Mouse (Mus musculus) hindbrain, embryonic 15.5 days (tissue): ENCODE data around the gene Rpl19. TPM values are rescaled to one million over a fixed set of nuclear protein-coding genes. Genes with fewer than 3 reads are reported as not detected.

Experiments used
- ATAC-seq: fragments of 200-750 bp; cut with Nextera tagmentation; 2 replicates; pipeline ENCODE4 v1.8.0; 2017; ENCODE audit warnings: low read depth, moderate number of reproducible peaks, moderate TSS enrichment; ENCODE audit not compliant: low FRiP score
- H3K27ac ChIP-seq: fragments of 300-500 bp; sonication (generic); replicated peaks from 2 replicates; pipeline ENCODE4 v1.5.1; 2015; ENCODE audit warnings: mild to moderate bottlenecking, inconsistent platforms
- H3K27me3 ChIP-seq: fragments of 300-500 bp; sonication (generic); 2 replicates; pipeline ENCODE4 v1.6.1; 2015; ENCODE audit warnings: control low read depth, inconsistent platforms
- H3K36me3 ChIP-seq: fragments of 300-500 bp; sonication (generic); 2 replicates; pipeline ENCODE4 v1.6.1; 2015; ENCODE audit warnings: control low read depth, inconsistent platforms
- H3K4me1 ChIP-seq: fragments of 300-500 bp; sonication (generic); replicated peaks from 2 replicates; pipeline ENCODE4 v1.6.1; 2015; ENCODE audit warnings: control low read depth, inconsistent platforms
- H3K4me2 ChIP-seq: fragments of 300-500 bp; sonication (generic); 2 replicates; pipeline ENCODE4 v1.6.1; 2015; ENCODE audit warnings: moderate library complexity, mild to moderate bottlenecking, inconsistent platforms
- H3K4me3 ChIP-seq: fragments of 300-500 bp; sonication (generic); 2 replicates; pipeline ENCODE4 v1.5.1; 2015; ENCODE audit warnings: mild to moderate bottlenecking, inconsistent platforms
- H3K9ac ChIP-seq: fragments of 300-500 bp; sonication (generic); 2 replicates; pipeline ENCODE4 v1.6.1; 2015; ENCODE audit warnings: inconsistent platforms
- H3K9me3 ChIP-seq: fragments of 300-500 bp; sonication (generic); 2 replicates; pipeline ENCODE4 v1.6.1; 2016; ENCODE audit warnings: control low read depth, inconsistent platforms
- WGBS: fragments of 180-500 bp; shearing (Covaris S2); methylation state at CpG from one replicate; pipeline ENCODE4 v1.1.7; 2015; 5-methylcytosine and 5-hydroxymethylcytosine counted together
- polyA plus RNA-seq: library from polyadenylated mRNA; unstranded; fragments of >200 nt; fragmentation: Nextera tagmentation; extraction: Ambion mirVana; gene quantifications from 2 replicates; pipeline ENCODE4 v1.2.1, GENCODE M21; 2015

The Rpl19 gene
- polyA plus RNA-seq, 1 experiment from 2014 or later = 632 TPM

DNA sequence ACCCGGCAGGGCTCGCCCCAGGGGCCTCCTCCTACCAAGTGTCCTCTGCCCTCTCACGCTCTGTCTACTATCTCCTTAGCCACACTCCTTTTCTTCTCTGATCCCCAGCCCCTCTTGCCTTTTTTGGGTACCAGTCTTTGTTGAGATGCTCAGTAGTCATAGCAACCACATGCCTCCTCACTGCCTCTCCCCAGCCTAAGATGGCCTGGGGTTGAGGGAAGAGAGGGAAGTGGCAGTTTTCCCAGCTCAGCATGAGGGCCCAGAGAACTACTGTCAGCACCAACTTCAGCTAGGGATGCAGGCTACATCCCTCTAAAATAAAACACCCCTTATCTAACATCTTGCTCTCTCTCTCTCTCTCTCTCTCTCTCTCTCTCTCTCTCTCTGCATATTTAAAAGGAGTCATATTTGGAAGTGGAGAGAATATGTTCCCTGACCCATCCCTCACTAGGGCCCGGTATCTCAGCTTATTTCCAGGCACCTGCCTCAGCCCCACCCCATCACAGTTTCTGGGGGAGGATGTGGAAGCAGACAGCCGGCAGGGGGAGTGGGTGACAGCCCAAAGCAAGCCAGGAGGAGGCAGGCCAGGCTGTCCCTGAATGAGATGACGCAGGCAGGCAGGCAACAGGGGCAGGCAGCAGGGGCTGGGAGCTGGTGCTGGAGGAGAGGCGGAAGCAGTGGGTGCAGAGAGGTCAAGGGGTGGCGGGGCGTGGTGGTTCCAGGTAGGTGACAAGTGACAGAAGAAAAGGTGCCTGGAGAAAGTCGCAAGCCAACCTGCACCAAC lies 7.5 kb upstream of the Rpl19 start:
- H3K4me2 ChIP-seq = peak overlapping the region; percentile 82
- ATAC-seq = no peak
- 24% methylated on average over 10 of the region's 10 CpGs for WGBS
- H3K27me3 ChIP-seq = no peaks in the 10 kb centered on the region
- H3K27ac ChIP-seq = peak overlapping the region; percentile 66
- H3K4me1 ChIP-seq = peaks cover 40% of the 10 kb centered on the region
- no peak overlapping the region for H3K9ac ChIP-seq
- no peaks in the 10 kb centered on the region for H3K9me3 ChIP-seq
- H3K4me3 ChIP-seq = no peak overlapping the region
- H3K36me3 ChIP-seq = peaks cover 38% of the 10 kb centered on the region

DNA sequence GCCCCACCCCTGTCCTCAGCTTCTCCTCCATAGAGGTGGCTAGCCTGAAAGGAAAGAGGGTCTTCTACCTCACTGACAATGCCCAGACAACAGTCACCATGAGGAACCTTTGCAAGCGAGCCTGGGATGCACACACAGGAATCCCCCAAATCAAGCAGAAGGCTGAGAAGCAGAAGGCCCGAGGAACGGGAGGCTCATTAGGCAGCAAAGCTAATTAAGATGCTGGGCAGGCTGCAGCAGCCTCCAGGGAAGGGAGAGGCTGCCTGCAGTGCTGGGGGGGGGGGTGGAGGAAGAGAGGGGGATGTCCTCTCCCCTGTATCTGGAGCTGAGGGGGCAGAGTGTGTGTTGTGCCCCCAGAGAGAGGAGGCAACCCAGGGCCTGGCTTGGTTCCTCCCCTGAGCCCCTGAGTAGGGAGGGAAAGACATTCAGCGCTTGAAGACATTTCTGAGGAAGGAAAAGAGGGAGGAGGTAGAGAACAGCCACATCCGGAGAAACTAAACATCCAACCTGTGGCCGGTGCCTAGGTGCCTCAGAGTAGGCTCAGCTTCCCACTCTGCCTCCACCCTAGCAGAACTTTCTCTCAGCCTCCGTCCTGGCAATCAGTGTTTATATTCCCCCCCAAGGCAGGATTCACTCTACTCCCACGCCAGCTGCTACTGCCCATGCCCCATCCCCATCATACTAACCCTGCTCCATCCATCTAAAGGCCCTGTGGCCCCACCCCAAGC lies 6.5 kb upstream of the Rpl19 start:
- Histone ChIP-seq H3K27me3 (no peaks in the 10 kb centered on the region), H3K9me3 (no peaks in the 10 kb centered on the region), H3K4me3 (peak overlapping the region; percentile 75), H3K36me3 (peaks cover 28% of the 10 kb centered on the region), H3K4me1 (peaks cover 40% of the 10 kb centered on the region), H3K4me2 (peak overlapping the region; percentile 82), H3K27ac (peak overlapping the region; percentile 66), H3K9ac (peak overlapping the region; percentile 85)
- 13% methylated on average over 8 of the region's 8 CpGs for WGBS
- peak; percentile 8; the same call in 1 of the 2 replicates for ATAC-seq

DNA sequence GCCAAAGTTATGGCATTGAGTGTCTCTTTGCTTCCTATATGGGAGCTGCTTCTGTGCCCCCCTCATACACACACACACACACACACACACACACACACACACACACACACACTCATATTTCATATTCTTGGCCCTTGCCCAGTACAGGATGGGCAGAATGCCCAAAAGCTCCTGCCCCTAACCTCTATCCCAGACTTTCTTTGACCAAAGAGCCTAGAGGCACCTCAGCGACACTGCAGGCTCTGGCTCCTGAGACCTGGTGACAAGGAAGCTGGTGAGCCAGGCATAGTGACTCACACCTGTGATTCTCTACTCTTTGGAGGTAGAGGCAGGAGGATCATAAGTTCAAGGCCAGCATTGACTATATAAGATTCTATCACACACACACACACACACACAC lies 5.8 kb upstream of the Rpl19 start:
- Histone ChIP-seq H3K27ac (peak overlapping the region; percentile 66; the same call in 1 of the 2 replicates), H3K4me1 (peaks cover 43% of the 10 kb centered on the region), H3K4me2 (peak overlapping the region; percentile 82), H3K36me3 (peaks cover 27% of the 10 kb centered on the region), H3K9ac (peak overlapping the region; percentile 85), H3K4me3 (peak overlapping the region; percentile 75), H3K9me3 (no peaks in the 10 kb centered on the region), H3K27me3 (no peaks in the 10 kb centered on the region)
- no peak for ATAC-seq
- 36% methylated on average over 1 of the region's 1 CpGs for WGBS

DNA sequence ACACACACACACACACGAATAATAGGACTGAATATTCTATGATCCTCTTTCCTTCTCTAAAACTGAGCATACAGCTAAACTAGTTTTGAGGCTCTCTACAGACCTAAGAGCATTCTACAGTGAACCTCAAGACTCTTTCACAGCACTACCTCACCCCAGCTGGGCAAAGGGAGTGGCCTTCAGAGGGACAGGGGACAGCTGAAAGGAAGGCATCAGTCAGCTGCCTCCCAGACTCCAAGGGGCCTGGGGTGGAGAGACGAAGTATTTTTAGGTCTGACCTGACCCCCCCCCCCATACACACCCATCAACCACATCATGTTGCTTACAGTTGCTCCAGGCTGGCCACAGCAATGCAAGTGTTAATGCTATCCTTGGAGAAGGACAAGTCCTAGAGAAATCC lies 5.4 kb upstream of the Rpl19 start:
- Histone ChIP-seq H3K4me1 (peaks cover 47% of the 10 kb centered on the region), H3K36me3 (peaks cover 23% of the 10 kb centered on the region), H3K27ac (peak overlapping the region; percentile 93), H3K9ac (peak overlapping the region; percentile 85), H3K27me3 (no peaks in the 10 kb centered on the region), H3K4me3 (peak overlapping the region; percentile 75), H3K4me2 (peak overlapping the region; percentile 82), H3K9me3 (no peaks in the 10 kb centered on the region)
- ATAC-seq = no peak
- 28% methylated on average over 2 of the region's 2 CpGs for WGBS

DNA sequence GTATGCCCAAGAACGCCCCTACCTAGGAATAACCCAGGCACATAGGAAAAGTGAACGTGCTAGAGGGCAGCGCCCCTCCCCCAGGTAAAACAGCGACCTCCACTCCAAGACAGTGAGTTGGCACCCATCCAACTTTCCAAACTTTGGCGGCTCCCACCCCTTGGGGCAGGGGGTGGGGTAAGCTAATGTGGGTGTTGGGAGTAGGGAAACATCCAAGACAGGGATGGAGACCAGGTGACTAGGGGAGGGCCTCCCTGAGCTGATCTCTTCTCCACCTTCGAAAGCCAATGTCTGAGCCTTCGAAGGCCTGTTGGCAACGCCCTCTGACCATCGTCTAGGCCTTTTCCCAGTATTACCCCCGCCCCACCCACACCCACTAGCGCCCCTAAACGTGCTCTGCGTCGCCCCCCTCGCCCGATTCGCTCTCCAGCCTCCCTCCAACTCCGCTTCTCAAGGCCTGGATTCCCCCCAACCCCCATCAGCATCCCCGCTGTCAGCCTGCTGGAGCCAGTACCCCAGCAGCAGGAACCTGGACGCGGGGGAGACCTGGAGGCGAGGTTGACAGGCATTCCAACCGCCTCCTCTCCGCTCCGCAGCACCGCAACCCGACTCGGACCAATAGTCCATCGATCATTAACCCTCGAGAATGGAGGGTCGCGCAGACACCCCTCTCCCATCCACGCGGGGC lies 4.8 kb upstream of the Rpl19 start:
- peak; percentile 17; the same call in 1 of the 2 replicates for ATAC-seq
- Histone ChIP-seq H3K4me3 (peak overlapping the region; percentile 75), H3K9ac (peak overlapping the region; percentile 85), H3K4me2 (peak overlapping the region; percentile 82), H3K36me3 (peaks cover 17% of the 10 kb centered on the region), H3K27ac (peak overlapping the region; percentile 93), H3K4me1 (peaks cover 48% of the 10 kb centered on the region), H3K9me3 (no peaks in the 10 kb centered on the region), H3K27me3 (no peaks in the 10 kb centered on the region)
- WGBS = 5% methylated on average over 33 of the region's 34 CpGs

DNA sequence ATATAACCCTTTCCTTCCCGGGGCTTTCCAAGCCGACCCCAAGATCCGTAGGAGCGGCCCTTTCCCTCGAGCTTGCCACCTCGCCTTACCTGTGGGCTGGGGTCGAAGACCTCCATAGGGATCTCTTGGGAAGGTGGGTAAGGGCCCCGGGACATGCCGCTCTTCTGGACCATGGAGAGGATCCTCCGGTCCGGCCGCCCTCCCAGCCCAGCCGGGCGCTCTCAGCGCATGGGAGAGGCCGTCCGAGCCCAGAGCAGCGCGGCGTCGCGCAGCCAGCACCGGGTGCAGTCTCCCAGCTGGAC lies 4.3 kb upstream of the Rpl19 start:
- H3K9me3 ChIP-seq = no peaks in the 10 kb centered on the region
- H3K27ac ChIP-seq = peak overlapping the region; percentile 93
- H3K4me3 ChIP-seq = peak overlapping the region; percentile 75
- H3K36me3 ChIP-seq = peaks cover 12% of the 10 kb centered on the region
- peak; percentile 35 for ATAC-seq
- peak overlapping the region; percentile 85 for H3K9ac ChIP-seq
- no peaks in the 10 kb centered on the region for H3K27me3 ChIP-seq
- H3K4me1 ChIP-seq = peaks cover 48% of the 10 kb centered on the region
- WGBS = under 1% methylated on average over 23 of the region's 23 CpGs
- H3K4me2 ChIP-seq = peak overlapping the region; percentile 82

DNA sequence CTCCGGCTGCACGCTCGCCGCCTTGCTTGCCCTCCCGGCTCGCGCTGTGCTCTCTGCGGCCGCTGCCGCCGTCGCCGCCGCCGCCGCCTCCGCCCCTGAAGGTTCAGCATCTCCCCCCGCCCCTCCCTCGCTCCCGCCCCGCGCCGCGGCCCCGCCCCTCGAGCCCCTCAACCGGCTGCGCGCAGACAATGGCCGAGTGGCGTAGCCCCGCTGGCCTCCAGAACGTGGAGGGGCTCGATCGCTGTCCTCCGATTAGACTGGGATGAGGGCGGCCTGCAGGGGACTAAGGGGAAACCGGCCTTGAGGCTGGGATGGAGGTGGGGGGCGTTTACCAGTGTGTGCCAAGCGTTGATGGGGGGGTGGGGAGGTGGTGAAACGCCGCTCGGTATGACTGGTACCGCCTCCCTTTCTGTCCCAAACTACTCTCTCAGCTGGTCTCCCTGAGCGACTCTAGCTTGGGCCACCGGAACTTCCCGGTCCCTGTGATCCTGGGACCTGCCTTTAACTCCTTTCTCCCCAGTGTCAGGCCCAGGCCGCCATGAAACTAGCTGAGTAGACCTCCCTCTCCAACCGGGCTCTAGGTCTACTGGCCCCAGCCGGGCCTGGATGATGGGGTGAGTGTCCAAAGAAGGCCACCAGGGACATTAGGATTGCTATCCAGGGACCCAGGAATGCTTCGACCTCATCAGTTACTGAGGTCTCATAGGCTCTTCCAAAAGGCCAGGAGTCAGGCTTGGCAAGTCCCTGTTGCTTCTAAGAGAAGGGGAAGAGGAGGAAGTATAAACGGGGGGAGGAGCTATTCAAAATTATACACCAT lies 3.7 kb upstream of the Rpl19 start, which contains the start of gene Cacnb1:
Cacnb1 (minus strand) TSS at position 480 of the 817 bp plus-strand sequence.
- peak; percentile 68 for ATAC-seq
- H3K4me3 ChIP-seq = peak within 1 kb of the TSS; percentile 75
- peak within 1 kb of the TSS; percentile 93 for H3K27ac ChIP-seq
- under 1% methylated on average over 47 of the region's 52 CpGs for WGBS
- H3K9ac ChIP-seq = peak within 1 kb of the TSS; percentile 85
- peaks cover 53% of the 10 kb centered on the region for H3K4me1 ChIP-seq
- no peaks in the 10 kb centered on the region for H3K9me3 ChIP-seq
- H3K27me3 ChIP-seq = no peaks in the 10 kb centered on the region
- peaks cover 7% of the 10 kb centered on the region; the same call in 1 of the 2 replicates for H3K36me3 ChIP-seq
- peak within 1 kb of the TSS; percentile 82 for H3K4me2 ChIP-seq

DNA sequence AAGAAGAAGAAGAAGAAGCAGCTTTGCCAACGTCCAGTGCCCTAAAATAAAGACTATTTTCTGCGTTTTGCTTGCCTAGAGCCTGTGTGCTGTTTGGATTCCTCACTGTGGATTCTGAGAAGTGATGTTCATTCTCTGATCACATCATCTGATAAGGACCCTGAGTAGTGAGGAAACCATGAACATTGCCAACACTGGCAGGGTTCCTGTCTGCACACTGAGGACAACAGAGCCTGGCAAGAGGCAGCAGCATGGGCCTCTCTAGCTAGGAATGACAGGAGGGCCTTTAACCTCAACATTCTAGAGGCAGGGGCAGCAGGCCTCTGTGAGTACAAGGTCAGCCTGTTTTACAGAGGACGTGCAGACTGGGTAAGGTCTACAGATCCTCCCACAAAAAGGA lies 2.0 kb upstream of the Rpl19 start:
- WGBS = 91% methylated on average over 3 of the region's 3 CpGs
- Histone ChIP-seq H3K4me2 (no peak overlapping the region), H3K4me3 (no peak overlapping the region), H3K4me1 (peaks cover 51% of the 10 kb centered on the region), H3K9me3 (no peaks in the 10 kb centered on the region), H3K9ac (no peak overlapping the region), H3K27ac (no peak overlapping the region), H3K27me3 (no peaks in the 10 kb centered on the region), H3K36me3 (peaks cover 15% of the 10 kb centered on the region)
- no peak for ATAC-seq

DNA sequence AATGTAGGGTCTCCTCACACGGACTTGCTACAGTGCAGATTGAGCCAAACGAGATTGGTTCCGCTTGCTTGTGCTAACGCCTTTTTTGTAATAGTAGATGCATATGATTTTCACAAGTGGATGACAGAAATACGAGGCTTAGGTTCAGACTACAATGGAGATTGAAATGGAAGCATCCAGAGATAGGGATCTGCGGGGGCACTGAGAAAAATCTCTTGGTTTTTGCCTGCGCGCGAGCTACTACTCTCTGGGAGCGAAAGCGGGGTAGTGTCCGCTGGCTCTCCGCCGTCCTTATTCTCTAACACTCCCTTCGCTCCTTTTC lies 301 bp upstream of the Rpl19 start:
- Histone ChIP-seq H3K4me2 (peak overlapping the region; percentile 86), H3K27me3 (no peaks in the 10 kb centered on the region), H3K4me3 (peak overlapping the region; percentile 87), H3K4me1 (peaks cover 34% of the 10 kb centered on the region), H3K9me3 (no peaks in the 10 kb centered on the region), H3K27ac (peak overlapping the region; percentile 87), H3K36me3 (peaks cover 32% of the 10 kb centered on the region), H3K9ac (peak overlapping the region; percentile 97)
- ATAC-seq = no peak
- 5% methylated on average over 15 of the region's 15 CpGs for WGBS

DNA sequence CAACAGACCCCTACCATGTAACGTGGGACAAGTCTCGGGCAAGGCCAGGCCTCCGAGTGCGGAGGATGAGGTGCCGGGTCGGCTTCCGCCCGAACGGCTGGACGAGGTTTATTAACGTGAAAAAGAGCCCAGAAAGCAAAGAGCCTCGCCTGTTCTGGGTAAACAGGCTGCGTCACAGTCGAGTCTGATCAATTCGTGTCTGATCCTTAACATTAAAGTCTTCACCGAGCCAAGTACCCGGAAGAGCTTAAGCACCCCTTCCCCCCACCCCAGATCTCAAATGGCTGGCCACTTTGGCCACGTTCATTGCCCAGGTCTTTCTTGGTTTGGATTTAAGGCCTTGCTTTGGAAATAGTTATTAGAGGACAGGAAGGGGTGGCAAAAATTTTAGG lies 783 bp downstream of the Rpl19 start:
- Histone ChIP-seq H3K27ac (peak overlapping the region; percentile 87), H3K36me3 (peaks cover 34% of the 10 kb centered on the region), H3K4me1 (peaks cover 33% of the 10 kb centered on the region), H3K4me3 (peak overlapping the region; percentile 87), H3K9me3 (no peaks in the 10 kb centered on the region), H3K4me2 (peak overlapping the region; percentile 86), H3K27me3 (no peaks in the 10 kb centered on the region), H3K9ac (peak overlapping the region; percentile 97)
- WGBS = under 1% methylated on average over 18 of the region's 18 CpGs
- no peak for ATAC-seq

DNA sequence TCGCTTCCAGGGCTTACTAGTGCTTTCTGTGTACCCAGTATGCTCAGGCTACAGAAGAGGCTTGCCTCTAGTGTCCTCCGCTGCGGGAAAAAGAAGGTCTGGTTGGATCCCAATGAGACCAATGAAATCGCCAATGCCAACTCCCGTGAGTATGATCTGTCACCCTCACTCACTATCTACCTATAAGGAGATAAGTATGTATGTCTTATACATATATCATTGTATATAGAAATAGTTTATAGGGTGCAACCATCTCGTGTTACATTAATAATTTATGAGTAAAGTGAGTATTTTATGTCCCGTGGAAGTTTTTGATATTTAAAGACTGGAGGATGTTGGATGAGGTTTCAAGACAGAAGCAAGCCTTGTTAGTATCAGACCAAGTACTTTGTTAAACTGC lies 1.3 kb downstream of the Rpl19 start:
- H3K4me2 ChIP-seq = peak overlapping the region; percentile 86
- peak overlapping the region; percentile 97 for H3K9ac ChIP-seq
- H3K4me3 ChIP-seq = peak overlapping the region; percentile 87
- no peak overlapping the region for H3K27ac ChIP-seq
- no peaks in the 10 kb centered on the region for H3K27me3 ChIP-seq
- 25% methylated on average over 7 of the region's 7 CpGs for WGBS
- H3K9me3 ChIP-seq = no peaks in the 10 kb centered on the region
- peaks cover 33% of the 10 kb centered on the region for H3K4me1 ChIP-seq
- peaks cover 34% of the 10 kb centered on the region for H3K36me3 ChIP-seq
- no peak for ATAC-seq
